Mouse (Mus musculus) heart, adult 2 months (tissue): ENCODE measurements around the gene Sval2.

ENCODE experiments used
- CTCF ChIP-seq: fragments of 200-600 bp; IDR thresholded peaks from 2 replicates; pipeline ENCODE4 v1.8.1; 2022; ENCODE audit warnings: antibody characterized with exemption, mild to moderate bottlenecking, moderate library complexity
- EP300 ChIP-seq: fragments of 200-500 bp; IDR thresholded peaks from 2 replicates; pipeline ENCODE4 v1.6.1; 2011; ENCODE audit warnings: low read depth, low read length, control low read depth; ENCODE audit not compliant: insufficient read depth
- POLR2A ChIP-seq: fragments of 200-500 bp; IDR thresholded peaks from 2 replicates; pipeline ENCODE4 v1.6.1; 2011; ENCODE audit warnings: mild to moderate bottlenecking, low read depth, low read length, control low read depth; ENCODE audit not compliant: insufficient read depth

GRCm38 (mm10) chr6:41847235-41847634 lies 5.6 kb upstream of the Sval2 start, which contains the start of gene Pip:
- TF ChIP-seq CTCF = no peak
- TF ChIP-seq EP300 = no peak
- TF ChIP-seq POLR2A = no peak
